Mouse (Mus musculus): ENCODE measurements around the gene Oaz2.
"Not testable (repeated sequence)": the region's sequence is repeated elsewhere in the genome, so short reads cannot be mapped to it uniquely, and the experiment has no call there.

The Oaz2 gene

DNA sequence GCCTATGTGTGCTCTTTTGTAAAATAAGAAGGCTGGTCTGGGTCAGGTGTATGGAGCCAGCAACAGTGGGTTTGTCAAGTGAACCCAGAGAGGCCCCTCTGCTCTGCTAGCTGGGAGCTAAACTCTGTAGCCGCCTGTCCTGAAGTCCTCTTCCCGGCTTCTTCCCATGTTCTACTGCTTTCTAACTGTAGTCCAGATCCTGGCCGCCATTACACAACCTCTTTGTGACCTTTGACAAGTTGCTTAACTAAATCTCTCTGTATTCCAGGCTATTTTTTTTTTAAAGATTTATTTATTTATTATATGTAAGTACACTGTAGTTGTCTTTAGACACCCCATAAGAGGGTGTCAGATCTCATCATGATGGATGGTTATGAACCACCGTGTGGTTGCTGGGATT is 14.1 kb upstream of the Oaz2 start:
- DNase-seq: no peak

DNA sequence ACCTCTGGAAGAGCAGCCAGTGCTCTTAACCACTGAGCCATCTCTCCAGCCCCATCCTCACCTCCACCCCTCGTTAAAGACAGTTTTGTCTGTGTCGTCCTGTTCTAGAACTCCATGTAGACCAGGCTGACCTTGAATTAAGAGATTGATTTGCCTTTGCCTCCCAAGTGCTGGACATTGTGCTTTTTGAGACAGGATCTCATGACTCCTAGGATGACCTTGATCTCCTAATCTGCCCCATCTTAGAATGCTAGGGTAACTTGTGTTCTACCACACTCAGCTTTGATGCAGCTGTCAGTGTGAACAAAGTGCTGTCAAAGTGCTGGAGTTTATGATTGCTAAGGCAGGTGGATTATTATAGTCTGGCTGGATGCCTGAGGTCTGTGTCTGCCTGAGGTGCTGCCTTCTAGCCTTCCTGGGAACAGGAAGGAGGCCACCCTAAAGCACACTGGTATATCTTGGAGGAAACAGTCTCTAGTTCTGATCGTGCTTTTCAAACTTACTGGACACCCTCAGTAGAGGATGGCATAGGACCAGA is 13.0 kb upstream of the Oaz2 start:
- no peak for DNase-seq

DNA sequence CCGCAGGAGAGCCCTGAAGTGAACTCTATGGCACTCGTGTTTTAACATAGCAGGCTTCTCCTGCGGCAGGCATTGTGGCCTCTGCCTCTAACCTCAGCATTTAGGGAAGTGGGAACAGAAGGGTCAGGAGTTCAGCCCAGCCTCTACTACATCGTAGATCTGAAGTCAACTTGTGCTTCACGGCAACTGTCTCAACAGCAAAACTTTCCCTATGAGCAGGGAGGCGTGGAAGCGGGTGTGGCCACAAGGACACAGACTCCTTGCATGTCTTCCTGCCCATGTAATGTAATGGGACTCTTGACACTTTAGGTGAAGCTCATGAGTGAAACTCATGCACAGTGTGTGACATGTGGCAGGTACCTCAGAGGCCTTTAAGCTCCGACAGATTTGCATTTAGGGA is 12.3 kb upstream of the Oaz2 start:
- DNase-seq: no peak

DNA sequence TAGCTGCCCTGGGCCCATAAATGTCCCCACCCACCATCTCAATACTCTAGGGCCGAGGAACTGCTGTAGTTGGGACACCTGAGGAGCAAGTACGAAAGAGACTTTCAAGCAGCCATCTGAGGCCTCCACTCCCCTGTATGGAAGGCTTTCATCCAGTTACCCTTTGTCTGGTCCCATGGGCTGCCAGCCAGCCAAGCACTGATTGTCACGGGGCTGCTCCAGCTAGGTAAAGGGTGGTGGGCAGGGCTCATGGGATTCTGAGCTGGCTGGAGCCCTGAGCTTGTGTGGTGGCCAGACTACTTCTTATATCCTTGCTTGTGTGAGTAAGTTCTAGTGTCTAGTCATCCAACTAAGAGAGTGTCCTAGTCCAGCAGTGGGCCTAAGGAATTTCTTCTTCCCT is 10.6 kb upstream of the Oaz2 start:
- no peak for DNase-seq

DNA sequence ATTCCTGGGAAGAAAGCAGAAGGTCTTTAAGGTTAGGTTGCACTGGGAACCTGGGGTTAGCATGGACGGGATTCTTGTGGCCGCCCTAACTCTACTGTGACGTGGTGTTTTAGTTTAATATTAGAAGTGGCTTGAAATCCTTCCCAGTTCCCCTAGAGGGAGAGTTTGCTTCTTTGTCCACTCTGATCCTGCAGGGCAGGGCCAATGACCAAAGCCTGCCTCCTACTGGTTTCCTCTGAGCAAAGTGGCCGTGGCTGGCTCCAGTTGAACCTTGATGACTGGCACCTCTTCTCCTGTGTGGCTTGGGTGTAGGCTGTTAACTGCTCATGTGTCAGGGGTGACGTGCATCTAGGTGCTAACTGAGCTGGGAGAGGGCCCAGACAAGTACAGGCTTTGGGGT is 6.8 kb upstream of the Oaz2 start:
- DNase-seq: no peak

DNA sequence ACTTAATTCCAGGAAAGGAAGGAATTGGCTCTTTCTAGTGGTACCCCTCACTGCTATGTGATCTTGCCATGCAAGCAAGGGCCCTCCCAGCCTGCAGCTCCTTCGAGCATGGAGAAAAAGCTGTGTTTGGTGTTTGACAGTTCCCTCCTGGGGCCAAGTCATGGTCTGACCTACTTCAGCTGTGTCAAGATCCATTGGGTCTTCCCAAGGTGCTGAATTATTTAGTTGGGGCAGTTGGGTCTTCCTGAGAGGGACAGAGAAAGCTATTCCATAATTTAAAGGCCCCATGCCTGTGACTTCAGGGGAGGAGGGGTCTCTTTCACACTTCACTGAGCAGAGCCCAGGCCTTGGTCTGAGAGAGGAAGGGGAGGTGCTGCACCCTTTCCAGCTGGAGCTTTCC is 6.3 kb upstream of the Oaz2 start:
- no peak for DNase-seq

DNA sequence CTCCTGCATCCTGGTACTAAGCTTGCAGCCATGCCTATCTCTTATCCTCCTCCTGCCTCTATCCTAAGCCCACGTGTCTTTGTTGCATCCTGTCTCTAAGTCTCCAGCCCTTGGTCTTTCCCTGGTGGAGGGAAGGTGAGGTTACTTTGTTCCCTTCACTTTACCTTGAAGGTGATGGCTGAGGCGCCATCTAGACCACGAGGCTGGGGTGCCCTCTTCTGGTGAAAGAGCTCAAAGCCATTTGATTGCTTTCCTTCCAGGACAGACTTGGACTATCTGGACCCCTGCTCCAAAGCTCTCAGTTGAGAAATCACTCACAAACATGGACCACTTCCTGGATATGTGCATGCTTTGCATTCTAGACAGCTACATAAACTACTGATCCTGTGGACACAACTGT is 3.6 kb upstream of the Oaz2 start:
- DNase-seq: peak; percentile 41

DNA sequence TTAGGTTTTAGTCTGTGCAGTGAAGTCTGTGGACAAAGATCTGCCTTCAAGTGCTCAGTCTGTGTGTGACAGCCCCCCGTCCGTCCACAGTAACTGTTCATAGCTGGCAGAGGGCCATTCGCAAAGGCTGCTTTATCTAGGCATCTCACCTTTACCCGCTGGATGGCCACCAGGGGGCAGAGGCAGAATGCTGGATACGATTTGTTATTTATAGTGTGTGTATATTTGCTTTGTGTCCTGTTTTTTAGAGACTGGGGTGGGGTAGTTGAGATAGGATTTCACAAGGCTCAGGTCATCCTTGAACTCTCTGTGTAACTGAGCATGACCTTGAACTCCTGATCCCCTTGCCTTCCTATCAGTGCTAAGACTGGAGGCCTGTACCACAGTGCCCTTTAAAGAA is 1.8 kb upstream of the Oaz2 start:
- peak; percentile 37 for DNase-seq

DNA sequence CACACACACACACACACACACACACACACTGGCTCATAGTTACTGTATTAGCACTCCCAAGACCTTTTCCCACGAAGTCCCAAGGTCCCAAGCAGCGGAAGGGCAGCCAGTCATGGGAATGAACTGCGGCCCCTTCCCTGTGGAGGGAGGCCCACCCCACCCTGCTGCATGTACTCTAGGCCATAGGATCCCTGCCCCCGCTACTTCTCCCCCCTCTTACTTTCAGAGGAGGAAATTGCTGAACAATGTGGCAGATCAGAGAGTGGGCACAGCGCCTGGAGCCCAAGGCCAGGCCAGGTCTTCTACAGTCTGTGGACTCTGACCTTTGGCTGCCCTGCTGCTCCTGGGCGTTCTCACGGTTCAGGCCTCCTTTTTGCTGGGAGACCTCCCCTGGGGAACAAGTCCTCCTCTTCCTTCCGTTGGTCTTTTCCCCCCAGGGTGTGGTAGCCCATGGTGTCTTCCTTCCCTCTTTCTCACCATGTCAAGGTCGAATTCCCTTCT is 3.7 kb downstream of the Oaz2 start:
- no peak for DNase-seq

DNA sequence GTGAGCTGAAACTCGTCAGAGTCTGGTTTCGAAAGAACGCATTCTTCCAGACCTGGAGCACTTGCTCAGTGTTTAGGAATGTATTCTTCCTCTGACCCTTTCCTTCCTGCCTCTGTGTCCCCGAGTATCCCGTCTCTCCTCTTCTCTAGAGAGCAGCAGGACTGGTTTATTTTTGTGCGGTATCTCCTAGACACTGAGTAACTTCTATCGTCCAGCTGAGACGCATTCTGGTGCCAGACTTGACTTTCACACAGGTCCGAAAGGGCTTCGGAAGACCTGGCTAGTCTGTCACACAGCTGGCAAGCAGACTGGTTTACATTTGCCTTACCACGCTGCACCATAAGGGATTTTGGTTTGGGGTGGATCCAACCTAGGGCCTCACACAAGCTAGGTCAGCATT is 5.2 kb downstream of the Oaz2 start:
- DNase-seq: no peak

DNA sequence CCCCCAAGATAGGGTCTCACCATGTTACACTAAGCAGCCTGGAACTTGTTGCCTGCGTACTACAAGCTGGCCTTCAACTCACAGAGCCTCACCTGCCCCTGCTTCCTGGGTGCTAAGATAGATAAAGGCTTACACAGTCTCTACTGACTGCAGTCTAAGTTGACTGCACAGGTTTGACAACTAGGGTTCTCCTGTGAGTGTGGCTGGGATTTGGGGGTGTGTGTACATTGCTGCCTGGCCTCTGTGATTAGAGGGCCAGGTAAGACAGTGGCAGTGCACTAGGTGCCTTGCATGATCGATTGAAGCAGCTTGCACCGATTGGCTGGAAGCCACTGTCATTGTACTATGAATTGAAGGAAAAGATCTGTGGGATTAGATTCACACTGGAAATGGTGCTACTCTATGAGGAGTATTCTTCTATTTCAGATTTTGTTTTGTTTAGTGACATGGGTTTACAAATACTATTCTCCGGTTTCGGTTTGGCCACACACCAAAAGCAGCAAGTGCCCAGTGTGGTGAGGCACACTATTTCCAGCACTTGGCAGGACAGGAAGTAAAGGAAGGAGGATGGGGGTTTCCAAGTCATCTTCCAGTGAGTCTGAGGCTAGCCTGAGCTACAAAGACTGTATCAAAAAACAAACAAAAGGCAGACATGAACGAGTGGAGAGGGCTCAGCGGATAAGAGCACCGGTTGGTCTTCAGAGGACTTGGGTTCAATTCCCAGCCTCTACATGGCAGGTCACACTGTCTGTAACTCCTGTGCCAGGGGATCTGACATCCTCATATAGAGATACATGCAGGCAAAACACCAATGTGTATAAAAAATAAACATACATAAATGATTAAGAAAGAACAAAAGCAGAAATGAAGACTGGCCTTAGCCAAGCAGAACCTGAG is 7.9 kb downstream of the Oaz2 start:
- no peak for DNase-seq

DNA sequence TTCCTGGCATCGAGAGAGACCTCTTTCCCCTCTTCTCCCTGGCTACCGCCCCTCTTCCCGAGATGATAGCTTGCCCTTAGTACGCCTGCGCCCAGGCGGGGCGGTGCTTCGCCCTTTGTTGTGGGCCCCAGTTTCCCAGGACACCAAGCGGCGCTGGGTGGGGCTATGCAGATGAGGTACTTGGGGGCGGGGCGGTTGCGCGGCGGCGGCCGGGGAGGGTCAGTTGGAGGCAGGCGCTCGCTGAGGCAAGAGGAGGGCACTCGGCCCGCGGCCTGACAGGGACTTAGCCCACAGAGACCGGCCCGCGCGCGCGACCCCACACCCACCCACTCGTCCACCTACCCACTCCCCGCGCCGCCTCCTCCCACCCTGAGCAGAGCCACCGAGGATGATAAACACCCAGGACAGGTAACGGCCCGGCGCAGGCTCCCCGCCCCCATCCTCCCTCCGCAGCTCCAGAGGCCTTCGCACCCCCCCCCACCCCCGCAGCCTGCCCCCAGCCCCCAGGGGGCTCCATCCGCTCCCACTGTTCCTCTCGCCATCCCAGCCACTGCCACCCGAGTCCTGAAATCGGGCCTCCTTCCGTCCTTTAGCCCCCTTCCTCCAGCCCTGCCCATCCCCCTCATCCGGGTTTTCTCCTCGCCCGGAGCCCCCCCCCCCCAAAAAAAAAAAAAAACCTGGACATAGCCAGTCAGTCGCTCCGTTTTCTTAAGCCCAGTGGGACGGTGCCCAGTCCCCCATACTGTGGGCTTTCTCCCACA is 8.7 kb downstream of the Oaz2 start:
- peak; percentile 97 for DNase-seq

DNA sequence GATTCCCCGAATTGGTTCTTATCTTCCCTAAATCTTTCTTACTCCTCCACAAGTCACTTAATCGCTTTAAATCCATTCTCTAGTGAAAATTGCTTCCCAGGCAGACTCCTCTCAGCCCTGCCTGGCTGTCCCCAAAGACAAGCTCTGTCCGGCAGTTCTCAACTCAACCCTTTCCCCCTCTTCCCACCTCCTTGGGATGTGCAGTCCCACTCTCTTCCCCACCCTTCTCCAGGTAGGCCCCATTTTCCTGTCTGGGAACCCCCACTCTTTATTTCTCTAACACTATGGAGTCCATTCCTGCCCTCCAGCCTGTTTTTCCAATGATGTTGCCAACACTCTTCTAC is 9.3 kb downstream of the Oaz2 start:
- DNase-seq: no peak

DNA sequence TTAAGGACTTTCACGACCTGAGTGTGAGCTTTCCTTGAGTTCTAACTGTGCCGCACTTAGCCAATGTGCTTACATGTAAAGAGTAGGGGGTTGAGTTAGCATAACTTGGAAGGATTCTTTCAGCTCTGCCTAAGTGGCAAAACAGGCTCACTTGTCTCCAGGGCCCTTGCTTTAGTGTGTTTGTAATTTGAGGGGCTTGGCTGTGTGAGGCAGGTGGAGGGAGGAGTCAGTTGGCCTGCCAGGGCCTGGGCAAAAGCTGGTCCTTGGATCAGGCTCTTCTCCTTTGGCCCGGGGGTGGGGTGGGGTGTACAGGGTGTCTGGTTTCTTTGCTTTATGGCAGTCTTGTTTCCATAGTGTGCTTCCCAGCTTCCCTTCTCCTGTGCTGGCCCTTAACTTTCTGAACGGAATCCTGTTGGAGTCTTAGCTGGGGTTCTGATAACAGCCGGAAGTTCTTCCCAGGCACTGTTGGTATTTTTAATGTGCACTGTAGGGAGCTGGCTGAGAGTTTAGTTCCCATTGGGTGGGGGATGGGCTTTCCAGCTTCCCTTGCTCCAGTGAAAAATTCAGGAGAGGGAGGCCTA is 11.5 kb downstream of the Oaz2 start:
- peak; percentile 40 for DNase-seq

DNA sequence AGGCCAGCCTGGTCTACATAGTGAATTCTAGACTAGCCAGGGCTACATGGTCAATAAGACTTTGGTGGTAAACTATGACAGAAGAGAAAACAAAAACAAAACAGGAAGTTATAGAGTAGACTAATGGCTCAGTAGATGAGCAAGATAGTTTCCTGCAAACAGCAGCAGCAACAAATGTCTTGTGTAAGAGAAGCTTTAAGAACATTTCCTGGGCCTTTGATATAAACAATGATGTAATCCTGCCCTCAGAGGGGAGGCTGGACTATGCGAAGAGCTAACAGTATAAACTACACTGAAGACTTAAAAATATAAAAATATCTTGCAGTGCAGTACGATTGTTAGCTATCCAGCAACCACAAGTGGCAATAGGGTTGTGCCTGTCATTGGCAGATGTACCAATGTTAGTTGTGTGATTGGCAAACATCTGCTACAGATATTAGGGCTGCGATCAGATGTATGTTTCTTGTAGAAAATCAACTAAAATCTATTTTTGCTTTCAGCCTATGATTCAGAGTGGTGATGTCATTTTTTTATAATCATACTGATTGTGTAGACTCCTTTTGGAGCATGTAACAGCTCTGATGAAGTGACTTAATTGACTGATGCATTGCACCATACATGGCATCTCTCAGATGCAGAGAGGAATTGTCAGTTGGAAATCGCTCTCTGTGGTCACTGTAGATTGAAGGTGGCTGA is 13.3 kb downstream of the Oaz2 start:
- DNase-seq: no peak

DNA sequence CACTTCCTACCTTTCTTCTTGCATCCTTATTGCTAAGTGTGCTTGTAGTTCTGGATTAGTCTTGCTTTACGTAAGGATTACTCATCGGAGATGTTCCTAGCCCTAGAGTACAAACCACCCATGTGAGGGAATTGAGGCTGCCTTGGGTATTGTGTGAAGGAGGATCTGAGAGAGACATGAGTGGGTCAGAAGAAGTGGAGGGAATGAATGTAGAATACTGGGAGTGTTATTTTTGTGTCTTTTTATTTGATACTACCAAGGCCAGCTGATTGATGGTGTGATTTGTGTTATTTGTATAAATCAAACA is 13.8 kb downstream of the Oaz2 start:
- peak; percentile 38 for DNase-seq

DNA sequence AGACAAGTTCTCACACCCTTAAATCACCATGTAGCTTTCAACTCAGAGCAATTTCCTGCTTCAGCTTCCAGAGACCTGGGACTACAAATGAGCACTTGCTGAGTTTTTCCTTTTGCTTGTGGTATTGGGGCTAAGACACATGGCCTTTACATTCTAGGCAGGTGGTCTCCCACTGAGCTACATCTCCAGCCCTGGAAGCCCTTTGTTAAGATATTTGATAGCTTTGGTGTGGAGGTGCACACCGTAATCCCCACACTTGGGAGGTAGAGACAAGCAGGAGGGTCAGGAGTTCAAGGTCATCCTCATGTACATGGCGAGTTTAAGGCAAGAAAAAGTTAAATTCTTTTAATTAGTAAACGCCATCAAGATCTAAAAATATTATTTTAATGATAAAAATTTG is 14.4 kb downstream of the Oaz2 start:
- no peak for DNase-seq

DNA sequence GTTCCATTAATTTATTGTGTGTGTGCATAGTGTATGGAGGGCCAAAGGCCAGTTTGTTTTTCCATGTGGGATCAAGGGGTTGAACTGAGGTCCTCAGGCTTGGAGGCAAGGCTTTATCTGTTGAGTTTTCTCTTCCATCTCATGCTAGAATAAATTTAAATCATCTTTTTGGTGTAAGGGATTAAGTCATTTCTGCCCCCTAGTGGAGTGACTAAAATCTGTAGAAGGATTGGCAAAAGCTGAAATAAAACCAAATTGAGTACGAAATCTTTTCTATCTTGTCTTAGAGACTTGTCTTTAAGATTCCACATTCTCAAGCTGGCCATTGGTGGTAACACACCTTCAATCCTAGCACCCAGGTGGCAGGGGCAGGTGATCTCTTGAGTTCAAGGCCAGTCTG is 15.2 kb downstream of the Oaz2 start:
- DNase-seq: no peak

DNA sequence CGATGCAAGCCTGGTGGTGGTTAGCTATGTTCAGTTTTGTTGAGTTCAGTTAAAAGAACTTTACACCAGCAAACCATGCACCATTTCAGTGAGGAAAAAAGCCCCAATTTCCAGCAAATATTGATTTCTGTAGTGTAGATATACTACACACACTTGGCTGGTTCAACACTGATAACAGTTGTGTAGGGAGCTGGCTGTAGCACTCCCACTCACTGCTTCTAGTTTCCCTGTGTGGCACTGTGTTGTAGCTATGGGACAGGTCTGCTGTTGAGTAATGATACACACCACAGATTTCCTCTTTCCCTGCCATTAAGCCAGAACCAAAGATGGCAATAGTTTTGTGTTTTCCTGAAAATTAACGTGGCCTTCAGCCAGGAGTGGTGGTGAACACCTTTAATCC is 16.9 kb downstream of the Oaz2 start:
- no peak for DNase-seq

DNA sequence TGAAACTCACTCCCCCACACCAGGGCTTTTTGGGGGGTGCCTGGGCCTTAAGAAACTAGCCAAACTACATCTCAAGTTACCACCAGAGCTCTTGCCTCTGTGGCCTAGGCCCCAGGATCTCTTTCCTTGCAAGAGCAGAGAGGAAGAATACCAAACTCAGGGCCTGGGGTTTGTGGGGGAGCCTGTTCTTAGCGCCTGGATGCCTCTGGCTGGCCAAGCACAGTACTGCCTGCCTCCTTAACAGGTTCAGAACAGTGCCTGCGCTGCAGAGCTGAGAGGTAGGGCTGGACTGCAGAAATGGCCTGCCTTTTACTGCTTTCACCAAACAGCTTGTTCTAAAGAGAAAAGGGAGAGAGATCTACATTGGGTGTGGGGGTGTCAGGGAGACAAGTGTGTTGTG is 22.1 kb downstream of the Oaz2 start:
- DNase-seq: not testable (repeated sequence)

DNA sequence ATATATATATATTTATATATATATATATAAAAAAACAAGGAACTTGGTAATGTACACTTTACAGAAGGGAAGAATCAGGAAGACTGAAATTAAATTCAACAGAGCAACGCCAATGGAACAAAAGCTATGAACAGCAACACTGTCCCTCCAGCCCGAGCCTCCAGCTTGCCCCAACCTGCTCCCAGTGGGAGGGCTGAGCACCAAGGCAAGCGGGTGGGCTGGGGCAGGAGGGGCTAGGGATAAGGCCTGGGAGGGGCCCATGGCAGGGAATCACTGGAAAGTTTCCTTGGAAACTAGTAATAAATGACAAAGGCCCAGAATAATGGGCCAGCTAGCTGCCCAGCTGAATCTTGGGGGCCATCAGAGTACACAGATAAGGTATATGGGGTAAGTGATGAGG is 24.7 kb downstream of the Oaz2 start:
- no peak for DNase-seq

DNA sequence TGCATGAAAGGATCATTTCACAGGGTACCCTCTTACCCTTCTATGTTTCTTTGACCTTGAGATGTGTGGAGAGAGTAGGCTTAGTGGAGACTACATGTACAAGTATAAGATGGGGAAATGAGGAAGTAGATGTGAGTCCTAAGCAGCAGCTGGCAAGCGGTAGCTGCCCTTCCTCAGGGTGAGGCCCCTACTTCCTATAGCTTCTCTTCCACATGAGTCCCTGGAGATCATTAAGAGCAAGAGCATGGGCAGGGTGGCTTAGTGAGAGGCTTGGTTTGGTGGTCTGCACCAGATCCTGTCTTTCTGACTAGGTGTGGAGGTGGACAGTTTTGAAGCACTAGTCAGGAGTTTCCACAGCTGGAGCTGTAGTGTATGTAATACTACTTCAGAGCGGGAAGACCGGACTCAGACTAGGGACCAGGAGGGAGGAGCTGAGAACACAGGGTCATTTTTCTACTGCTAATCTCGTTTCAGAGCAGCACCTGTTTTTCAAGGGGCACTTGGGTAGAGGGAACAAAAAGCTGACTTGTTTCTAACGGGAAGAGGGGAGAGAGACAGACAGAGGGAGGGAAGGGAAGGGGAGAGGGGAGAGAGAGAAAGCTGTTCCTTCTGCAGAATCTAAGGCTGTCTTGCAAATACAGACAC is 25.3 kb downstream of the Oaz2 start:
- DNase-seq: no peak

DNA sequence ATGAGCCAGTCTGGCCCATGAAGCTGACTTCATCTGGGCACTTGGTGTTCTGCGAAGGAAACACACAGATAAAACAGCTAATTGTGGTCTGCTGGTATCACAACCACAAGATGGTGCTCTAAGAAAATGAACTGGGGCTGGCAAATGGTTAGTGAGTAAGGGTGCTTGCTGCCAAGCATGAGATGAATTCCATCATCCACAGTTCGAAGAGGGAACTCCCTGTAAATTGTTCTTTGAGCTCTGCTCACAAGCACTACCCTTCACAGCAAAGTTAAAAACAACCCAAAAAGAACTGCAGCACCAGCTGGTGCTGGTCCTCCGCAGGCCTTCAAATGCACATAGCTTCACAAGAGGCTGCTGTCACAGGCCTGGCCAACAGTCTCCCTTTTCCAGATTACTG is 27.8 kb downstream of the Oaz2 start:
- DNase-seq: peak; percentile 75
